Mouse (Mus musculus): ENCODE measurements at regions not wholly inside any gene's neighbourhood (a gene's known extent, or its start where the extent isn't known, plus 50 kb on each side); places are given as distances from the start of the nearest gene placed in this dataset.

GRCm38 (mm10) chr2:167759603-167760390 lies 70.2 kb upstream of the Tmem189 start:
- no peak overlapping the region for H3K27ac ChIP-seq
- DNase-seq (ENCODE audit: extremely low spot score in 1 of 2, low spot score in 2 of 2): no peak
- no peak for TF ChIP-seq CTCF (IDR thresholded peaks at IDR 0.05)
- no peak overlapping the region for H3K4me3 ChIP-seq
- intact Hi-C loops (cut with DNase I): no loop called here

DNA sequence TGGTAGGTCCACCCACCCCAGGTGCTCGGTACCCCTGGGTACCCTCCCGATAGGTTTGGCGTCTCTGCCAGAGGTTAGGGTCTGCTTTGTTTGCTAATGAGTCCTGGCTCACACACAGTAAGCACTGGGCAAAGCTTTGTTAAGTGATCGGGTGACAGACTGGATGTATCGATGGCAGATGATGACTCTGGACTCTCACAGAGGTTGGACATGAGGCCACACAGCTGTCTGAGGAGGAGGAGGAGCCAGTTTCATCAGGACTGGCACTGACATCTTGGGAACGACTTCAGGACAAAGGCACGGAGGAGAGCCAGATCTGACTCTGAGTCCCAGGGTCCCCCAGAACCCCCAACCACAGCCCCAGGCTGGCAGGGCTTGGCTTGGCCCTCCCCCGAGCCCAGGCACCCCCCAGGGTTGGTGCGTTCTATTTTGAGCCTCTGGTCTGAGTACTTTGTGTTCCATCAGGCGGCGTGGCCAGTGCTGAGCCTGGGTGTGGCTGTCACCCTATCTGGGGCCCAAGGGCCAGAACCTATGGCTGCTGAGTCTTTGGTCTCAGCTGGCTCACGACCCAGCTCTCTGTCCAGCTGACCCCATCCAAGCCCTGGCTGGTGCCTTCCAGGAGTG lies 67.6 kb upstream of the Tmem189 start:
- intact Hi-C loops (cut with DNase I): no loop called here

DNA sequence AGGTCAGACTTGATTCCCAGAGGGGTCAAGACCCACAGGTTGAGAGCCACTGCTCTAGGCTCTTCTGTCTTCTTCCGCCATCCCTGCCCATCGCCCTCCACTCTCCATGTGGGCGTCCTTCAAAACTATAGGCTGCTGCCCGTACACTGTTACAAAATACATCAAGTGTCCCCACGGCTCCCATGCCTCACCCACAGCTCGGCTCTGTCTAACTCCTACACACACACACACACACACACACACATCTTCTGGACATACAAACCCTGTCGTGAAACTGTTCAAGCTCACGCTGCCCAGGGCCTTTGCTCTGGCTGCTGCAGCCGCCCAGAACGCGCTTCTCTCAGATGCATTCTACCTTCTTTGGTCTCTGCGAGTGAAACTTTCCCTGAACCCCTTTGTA lies 67.1 kb upstream of the Tmem189 start:
- no peak overlapping the region for H3K27ac ChIP-seq
- TF ChIP-seq CTCF (IDR thresholded peaks at IDR 0.05): no peak
- intact Hi-C loops (cut with DNase I): no loop called here
- no peak for DNase-seq (ENCODE audit: extremely low spot score in 1 of 2, low spot score in 2 of 2)
- no peak overlapping the region for H3K4me3 ChIP-seq

More for the DNA sequence above, 67.6 kb upstream of the Tmem189 start:
- no peak for TF ChIP-seq CTCF (IDR thresholded peaks at IDR 0.05)
- H3K27ac ChIP-seq: no peak overlapping the region
- H3K4me3 ChIP-seq: no peak overlapping the region
- DNase-seq (ENCODE audit: extremely low spot score in 1 of 2, low spot score in 2 of 2): no peak

- TF ChIP-seq CTCF (IDR thresholded peaks at IDR 0.05): no peak
- Histone ChIP-seq H3K27ac (no peak overlapping the region), H3K4me3 (no peak overlapping the region)
- intact Hi-C loops (cut with DNase I): no loop called here
- no peak for DNase-seq (ENCODE audit: extremely low spot score in 1 of 2, low spot score in 2 of 2)
These were observed 65.4 kb upstream of the Tmem189 start for GRCm38 (mm10) chr2:167754929-167755551.

- intact Hi-C loops (cut with DNase I): no loop called here
- H3K4me3 ChIP-seq: no peak overlapping the region
- DNase-seq (ENCODE audit: extremely low spot score in 1 of 2, low spot score in 2 of 2): peak in 1 of 2 experiments; percentile 32
These were observed 64.3 kb upstream of the Tmem189 start for GRCm38 (mm10) chr2:167753898-167754297.

GRCm38 (mm10) chr2:167752805-167753556 lies 63.4 kb upstream of the Tmem189 start:
- peak overlapping the region; percentile 12; the same call in 1 of the 2 replicates for H3K27ac ChIP-seq
- H3K4me3 ChIP-seq: no peak overlapping the region
- intact Hi-C loops (cut with DNase I): no loop called here
- no peak for TF ChIP-seq CTCF (IDR thresholded peaks at IDR 0.05)
- DNase-seq (ENCODE audit: extremely low spot score in 1 of 2, low spot score in 2 of 2): no peak

More at GRCm38 (mm10) chr2:167753898-167754297, 64.3 kb upstream of the Tmem189 start:
- no peak overlapping the region; the same call in 1 of the 2 replicates for H3K27ac ChIP-seq
- TF ChIP-seq CTCF (IDR thresholded peaks at IDR 0.05): no peak

DNA sequence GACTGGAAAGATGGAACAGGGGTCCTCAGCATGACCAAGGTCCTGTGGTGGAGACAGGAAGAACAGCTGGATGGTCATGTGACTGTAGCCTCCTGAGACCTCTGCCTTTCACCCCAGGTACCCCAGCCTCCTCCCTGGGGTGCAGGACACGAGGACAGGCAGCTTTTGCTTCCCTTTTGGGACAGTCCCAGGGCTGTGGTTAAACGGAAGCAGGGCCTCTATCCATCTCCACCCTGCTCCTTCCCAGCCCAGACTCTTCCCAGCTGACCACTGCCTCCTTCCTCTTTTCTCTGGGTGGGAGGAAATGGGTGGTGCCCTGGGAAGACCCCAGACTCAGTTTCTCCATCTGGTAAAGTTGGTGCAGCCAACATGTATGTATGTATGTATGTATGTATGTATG lies 62.0 kb upstream of the Tmem189 start:
- no peak overlapping the region for H3K4me3 ChIP-seq
- no peak for DNase-seq (ENCODE audit: extremely low spot score in 1 of 2, low spot score in 2 of 2)
- no peak for TF ChIP-seq CTCF (IDR thresholded peaks at IDR 0.05)
- intact Hi-C loops (cut with DNase I): no loop called here
- no peak overlapping the region for H3K27ac ChIP-seq

- no peak overlapping the region for H3K27ac ChIP-seq
- no peak for DNase-seq (ENCODE audit: extremely low spot score in 1 of 2, low spot score in 2 of 2)
- H3K4me3 ChIP-seq: no peak overlapping the region
- intact Hi-C loops (cut with DNase I): no loop called here
- TF ChIP-seq CTCF (IDR thresholded peaks at IDR 0.05): no peak
These were observed 58.7 kb upstream of the Tmem189 start for GRCm38 (mm10) chr2:167748297-167748696.

GRCm38 (mm10) chr2:167747164-167747843 lies 57.7 kb upstream of the Tmem189 start:
- DNase-seq (ENCODE audit: extremely low spot score in 1 of 2, low spot score in 2 of 2): no peak
- TF ChIP-seq CTCF (IDR thresholded peaks at IDR 0.05): no peak
- H3K4me3 ChIP-seq: no peak overlapping the region
- H3K27ac ChIP-seq: no peak overlapping the region
- intact Hi-C loops (cut with DNase I): no loop called here

GRCm38 (mm10) chr2:167746344-167746743 lies 56.7 kb upstream of the Tmem189 start:
- H3K27ac ChIP-seq: no peak overlapping the region
- intact Hi-C loops (cut with DNase I): no loop called here
- no peak for DNase-seq (ENCODE audit: extremely low spot score in 1 of 2, low spot score in 2 of 2)
- no peak for TF ChIP-seq CTCF (IDR thresholded peaks at IDR 0.05)
- no peak overlapping the region for H3K4me3 ChIP-seq

DNA sequence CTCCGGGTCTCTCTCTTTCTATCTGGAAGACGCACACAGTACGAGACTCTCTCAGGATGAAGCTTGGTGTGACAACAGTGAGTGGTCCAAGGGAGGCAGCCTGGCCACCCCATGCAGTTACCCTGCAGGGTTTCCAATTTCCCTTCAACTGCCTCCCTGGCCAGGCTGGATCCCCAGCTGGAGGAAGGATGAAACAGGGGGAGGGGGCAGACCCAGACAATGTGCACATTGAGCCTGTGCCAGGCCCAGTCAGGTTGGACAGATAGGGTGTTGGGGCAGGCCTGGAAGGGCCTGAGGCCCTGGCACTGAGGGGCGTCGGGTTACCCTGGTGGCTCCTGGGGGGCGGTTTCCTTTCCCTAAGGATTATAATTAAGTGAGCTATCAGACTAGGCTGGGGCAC lies 55.8 kb upstream of the Tmem189 start:
- Histone ChIP-seq H3K4me3 (no peak overlapping the region), H3K27ac (no peak overlapping the region)
- intact Hi-C loops (cut with DNase I): no loop called here
- DNase-seq (ENCODE audit: extremely low spot score in 1 of 2, low spot score in 2 of 2): no peak
- TF ChIP-seq CTCF (IDR thresholded peaks at IDR 0.05): no peak
